Mouse (Mus musculus) adrenal gland, postnatal 36 days (tissue): ENCODE results near the gene Trir. TPM values are rescaled to one million over a fixed set of nuclear protein-coding genes. Genes with fewer than 3 reads are reported as not detected.

Experiments
- microRNA-seq: library from miRNA; unstranded; fragments of <30 nt; microRNA quantifications from one replicate; pipeline ENCODE4 v1.2.0, GENCODE M21; 2021
- total RNA-seq, 2 experiments: library from RNA; stranded (reverse); gene quantifications; 2 replicates each; pipeline ENCODE4 v1.2.3; 2021

Trir gene
- total RNA-seq, 2 experiments from 2014 or later: 157 to 178 TPM

Small RNA genes within 50 kb of the gene (microRNA-seq; reads per million reads assigned to microRNA genes)
- not detected for gene Mir7070

Other genes starting within 250 kb of the Trir start
- 100 to 1,000 TPM in 1 of 2 experiments, 10 to 100 TPM in 1; 99.9 to 108 TPM for gene Nfix, start 226.5 kb upstream of the Trir start, total RNA-seq
- gene Dand5, start 204.0 kb upstream of the Trir start, total RNA-seq: 1 to 10 TPM; 9.1 to 10.0 TPM
- 10 to 100 TPM; 63.3 to 70.5 TPM for gene Gadd45gip1, start 195.3 kb upstream of the Trir start, total RNA-seq
- gene Rad23a, start 186.2 kb upstream of the Trir start, total RNA-seq: 100 to 1,000 TPM; 116 to 119 TPM
- 100 to 1,000 TPM; 569 to 727 TPM for gene Calr, start 179.9 kb upstream of the Trir start, total RNA-seq
- gene Farsa, start 169.8 kb upstream of the Trir start, total RNA-seq: 10 to 100 TPM; 62.1 to 69.2 TPM
- gene Syce2, start 154.7 kb upstream of the Trir start, total RNA-seq: 10 to 100 TPM in 1 of 2 experiments, 1 to 10 TPM in 1; 8.7 to 11.5 TPM
- gene Gcdh, start 132.9 kb upstream of the Trir start, total RNA-seq: 10 to 100 TPM; 41.9 to 53.8 TPM
- under 1 TPM in 1 of 2 experiments, not detected in 1; 0.20 TPM for gene Klf1, start 124.9 kb upstream of the Trir start, total RNA-seq
- gene Dnase2a, start 118.3 kb upstream of the Trir start, total RNA-seq: 10 to 100 TPM in 1 of 2 experiments, 1 to 10 TPM in 1; 9.5 to 10.3 TPM
- 1 to 10 TPM; 1.0 to 1.3 TPM for gene Mast1, start 89.5 kb upstream of the Trir start, total RNA-seq
- gene Rtbdn, start 79.8 kb upstream of the Trir start, total RNA-seq: not detected
- 1 to 10 TPM in 1 of 2 experiments, not detected in 1; 1.5 TPM for gene Gm49661, start 57.4 kb upstream of the Trir start, total RNA-seq
- 100 to 1,000 TPM; 651 to 659 TPM for gene Prdx2, start 57.2 kb upstream of the Trir start, total RNA-seq
- gene Rnaseh2a, start 57.1 kb upstream of the Trir start, total RNA-seq: 100 to 1,000 TPM; 109 to 136 TPM
- gene Junb, start 48.1 kb upstream of the Trir start, total RNA-seq: 100 to 1,000 TPM in 1 of 2 experiments, 10 to 100 TPM in 1; 71.5 to 139 TPM
- gene Hook2, start 36.2 kb upstream of the Trir start, total RNA-seq: 1 to 10 TPM; 7.0 to 8.2 TPM
- gene Best2, start 12.3 kb upstream of the Trir start, total RNA-seq: not detected
- 10 to 100 TPM; 91.0 to 93.4 TPM for gene Asna1, start 1.5 kb upstream of the Trir start, total RNA-seq
- 10 to 100 TPM; 76.4 to 88.2 TPM for gene Tnpo2, start 10.1 kb downstream of the Trir start, total RNA-seq
- 10 to 100 TPM; 13.0 to 20.5 TPM for gene Fbxw9, start 33.2 kb downstream of the Trir start, total RNA-seq
- 1 to 10 TPM in 1 of 2 experiments, not detected in 1; 1.2 TPM for gene Gm5741, start 41.2 kb downstream of the Trir start, total RNA-seq
- gene Dhps, start 44.9 kb downstream of the Trir start, total RNA-seq: 10 to 100 TPM; 32.2 to 32.7 TPM
- 10 to 100 TPM; 69.1 to 79.6 TPM for gene Wdr83os, start 53.9 kb downstream of the Trir start, total RNA-seq
- 10 to 100 TPM; 20.5 to 25.5 TPM for gene Wdr83, start 54.5 kb downstream of the Trir start, total RNA-seq
- 10 to 100 TPM; 38.1 to 45.5 TPM for gene Man2b1, start 56.4 kb downstream of the Trir start, total RNA-seq
- gene Zfp791, start 96.3 kb downstream of the Trir start, total RNA-seq: 1 to 10 TPM; 1.3 to 1.4 TPM
- gene Cks1brt, start 125.1 kb downstream of the Trir start, total RNA-seq: not detected
- gene Olfr371, start 199.2 kb downstream of the Trir start, total RNA-seq: not detected